Mouse (Mus musculus) central nervous system, embryonic 18 days (tissue): ENCODE data around the gene Pitx2. TPM values are rescaled to one million over a fixed set of nuclear protein-coding genes. Genes with fewer than 3 reads are reported as not detected.

Source experiments
- polyA plus RNA-seq: library from polyadenylated mRNA; depleted of rRNA; stranded (reverse); fragments of >200 nt; gene quantifications from 2 replicates; pipeline ENCODE4 v1.2.3, GENCODE M21; 2012; rRNA removed

Gene Pitx2
- 6.1 and 6.3 TPM in 2 replicates for polyA plus RNA-seq

GRCm38 (mm10) chr3:129199609-129200500 is at the start of gene Pitx2:
TSS of gene Pitx2 (plus strand) at chr3:129199878.

Other genes starting within 250 kb of the Pitx2 start
- gene Enpep, start 132.8 kb downstream of the Pitx2 start, polyA plus RNA-seq = 2.2 TPM in 2 replicates